Mouse (Mus musculus) yolk sac, embryonic 10.5 days (tissue): Measurements from ENCODE around the gene Usf3.

Source experiments
- DNase-seq: peaks from one replicate; pipeline ENCODE4 v3.0.0-alpha.2; 2017; ENCODE audit warnings: low spot score

Gene Usf3

DNA sequence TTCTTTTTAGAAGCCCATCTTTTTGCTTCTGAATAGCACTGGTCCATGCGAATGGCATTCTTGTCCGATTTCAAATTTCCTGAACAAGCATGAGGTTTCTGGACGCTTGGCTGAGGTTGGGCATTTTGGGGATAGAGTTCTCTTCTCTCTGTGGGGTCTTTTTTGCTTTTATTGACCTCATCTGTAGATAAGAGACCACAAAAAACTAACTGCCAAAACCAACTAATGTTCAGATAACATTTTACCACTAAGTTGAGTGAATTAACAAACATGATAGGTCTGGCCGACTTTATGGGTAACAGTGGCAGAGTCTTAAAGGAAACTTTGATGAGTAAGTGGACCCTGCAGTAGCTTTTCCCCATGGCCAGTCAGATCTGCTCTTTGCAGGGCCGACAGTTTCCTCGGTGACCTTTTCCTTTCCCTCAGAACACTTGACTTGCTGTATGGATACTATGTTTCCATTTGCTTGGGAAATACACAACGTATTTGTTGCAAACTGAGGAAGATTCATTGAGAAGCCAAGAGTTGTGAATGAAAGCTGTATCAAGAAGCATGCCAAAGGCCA, 1.0 kb downstream of the Usf3 start:
- DNase-seq: peak; percentile 17

DNA sequence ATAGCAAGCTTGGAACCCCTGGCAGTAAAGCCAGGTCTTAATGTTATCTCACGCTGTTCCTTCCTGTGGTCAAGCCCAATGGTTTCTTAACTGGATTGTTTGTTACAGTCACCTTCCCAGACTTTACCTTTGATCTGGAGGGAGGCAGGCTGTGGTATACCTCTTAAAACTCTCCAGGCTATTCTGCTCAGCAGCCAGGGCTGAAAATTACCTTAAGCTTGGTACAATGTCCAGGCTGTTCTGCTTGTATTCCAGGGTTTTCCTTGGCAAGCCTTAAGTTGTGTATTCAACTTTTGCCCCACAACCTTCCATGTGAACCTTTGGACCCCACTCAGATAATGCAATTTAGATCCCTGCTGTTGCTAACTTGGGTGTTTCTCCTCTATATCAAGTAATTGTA, 2.0 kb downstream of the Usf3 start:
- peak; percentile 37 for DNase-seq

DNA sequence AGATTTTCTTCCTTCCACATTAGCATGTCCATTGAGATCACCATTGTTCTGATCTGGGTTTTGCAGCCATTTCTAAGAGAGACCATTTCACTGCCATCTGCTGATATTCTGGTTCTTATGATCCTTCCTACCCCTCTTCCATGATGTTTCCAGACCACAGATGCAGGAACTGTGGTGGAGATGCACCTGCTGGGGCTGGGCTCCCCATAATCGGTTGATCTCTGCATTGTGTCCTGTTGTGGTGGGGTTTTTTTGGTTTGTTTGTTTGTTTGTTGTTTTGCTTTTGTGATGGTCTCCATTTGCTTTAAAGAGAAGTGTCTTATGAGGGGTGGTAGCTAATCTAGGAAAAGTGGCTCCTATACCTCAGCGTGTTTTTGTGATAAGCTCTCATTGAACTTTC, 3.5 kb downstream of the Usf3 start:
- DNase-seq: no peak

DNA sequence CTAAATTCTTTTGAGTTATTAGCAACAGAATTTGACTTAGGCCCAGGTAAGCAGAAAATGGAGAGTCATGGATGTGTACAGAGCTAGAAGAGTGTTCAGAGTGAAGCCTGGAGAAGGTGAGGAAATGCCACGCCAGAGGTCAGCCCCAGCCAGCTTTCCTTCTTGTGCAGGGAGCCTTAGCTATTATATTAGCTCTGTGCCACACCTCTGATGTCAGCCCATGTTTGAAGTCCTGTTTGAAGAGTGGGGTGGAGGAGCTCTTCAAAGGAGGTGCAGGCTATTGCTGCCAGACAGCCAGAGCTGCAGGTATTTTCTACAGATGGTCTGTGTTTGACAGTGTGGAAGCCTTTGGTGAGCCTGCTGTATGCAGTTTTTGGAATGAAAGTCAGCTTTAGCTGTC, 5.5 kb downstream of the Usf3 start:
- DNase-seq: no peak

DNA sequence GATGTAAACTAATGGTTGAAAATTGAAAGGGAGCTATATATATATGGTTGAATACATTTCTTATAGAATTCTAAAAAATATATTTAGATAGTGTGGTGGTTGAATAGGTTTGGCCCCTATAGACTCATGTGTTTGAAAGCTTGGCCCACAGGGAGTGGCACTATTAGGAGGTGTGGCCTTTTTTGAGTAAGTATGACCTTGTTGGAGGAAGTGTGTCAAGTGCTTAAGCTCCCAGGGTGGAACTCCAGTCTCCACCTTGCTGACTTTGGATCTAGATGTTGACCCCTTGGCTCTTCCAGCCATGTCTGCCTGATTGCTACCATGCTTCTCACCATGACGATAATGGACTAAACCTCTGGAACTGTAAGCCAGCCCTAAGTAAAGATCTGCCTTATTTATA, 9.6 kb downstream of the Usf3 start:
- no peak for DNase-seq

DNA sequence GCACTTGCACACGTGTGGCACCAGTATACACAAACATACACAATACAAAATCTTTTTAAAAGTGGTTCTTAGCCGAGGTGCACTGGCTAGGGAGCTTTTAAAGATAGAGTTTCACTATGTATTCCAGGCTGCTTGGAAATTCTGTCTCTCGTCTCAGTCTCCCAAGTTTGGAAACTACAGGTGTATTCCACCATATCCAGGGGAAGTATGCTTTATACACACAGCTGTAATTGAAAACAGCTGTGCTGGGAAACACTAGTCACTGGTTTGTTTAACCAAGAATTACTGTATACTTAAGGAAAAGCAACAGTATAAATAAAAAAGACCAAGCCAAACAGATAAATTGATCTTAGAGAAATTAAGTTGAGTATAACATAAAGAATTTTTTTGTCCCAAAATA, 11.7 kb downstream of the Usf3 start:
- DNase-seq: no peak

DNA sequence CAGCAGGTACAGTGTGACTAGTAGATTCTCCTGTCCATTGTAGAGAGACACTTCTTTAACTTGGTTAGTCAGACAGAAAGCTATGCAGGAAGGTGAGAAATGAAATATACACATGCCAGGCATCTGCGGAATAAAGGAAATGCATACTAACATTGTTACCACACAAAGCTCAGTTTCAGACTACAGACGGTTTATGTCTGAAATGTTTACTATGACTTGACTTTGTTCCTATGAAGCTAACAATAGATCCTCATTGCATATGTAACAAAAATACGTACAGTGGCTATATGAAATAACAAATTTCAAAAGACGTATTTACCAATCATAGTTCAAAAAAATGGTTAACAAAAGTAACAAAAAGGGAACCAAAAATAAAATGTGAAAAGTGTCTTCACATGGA, 14.1 kb downstream of the Usf3 start:
- no peak for DNase-seq

DNA sequence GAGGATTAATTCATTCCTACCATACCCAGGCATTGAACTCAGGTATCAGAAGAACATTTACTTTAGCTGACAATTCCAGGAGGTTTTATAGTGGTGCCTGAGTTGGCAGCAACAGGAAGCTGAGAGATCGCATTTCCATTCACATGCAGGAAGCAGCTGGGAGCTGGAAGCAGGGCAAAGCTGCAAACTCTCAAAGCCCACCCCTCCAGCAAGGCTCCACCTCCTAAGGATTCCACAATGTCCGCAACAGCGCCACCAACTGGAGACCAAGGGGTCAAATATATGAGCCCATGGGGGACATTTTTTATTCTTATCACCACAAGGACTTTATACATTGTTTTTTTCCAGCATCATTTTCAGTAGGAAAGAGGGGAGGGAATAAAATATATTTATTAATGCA, 15.7 kb downstream of the Usf3 start:
- DNase-seq: no peak

DNA sequence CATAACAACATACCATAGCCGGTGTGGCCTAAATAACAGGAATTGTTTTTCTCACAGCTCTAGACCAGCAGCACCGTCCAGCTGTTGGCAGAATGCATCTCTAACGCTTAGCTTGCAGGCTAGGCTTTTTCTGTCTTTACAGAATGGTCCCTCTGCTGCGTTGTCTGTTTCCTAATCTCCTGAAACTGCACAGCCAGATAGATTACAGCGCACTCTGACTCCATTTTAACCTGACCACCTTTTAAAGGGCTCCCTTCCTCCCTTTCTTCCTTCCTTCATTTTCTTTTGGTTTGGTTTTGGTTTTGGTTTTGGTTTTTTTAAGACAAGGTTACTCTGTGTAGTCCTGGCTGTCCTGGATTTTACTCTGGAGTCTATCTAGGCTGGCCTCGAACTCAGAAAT, 17.0 kb downstream of the Usf3 start:
- no peak for DNase-seq

DNA sequence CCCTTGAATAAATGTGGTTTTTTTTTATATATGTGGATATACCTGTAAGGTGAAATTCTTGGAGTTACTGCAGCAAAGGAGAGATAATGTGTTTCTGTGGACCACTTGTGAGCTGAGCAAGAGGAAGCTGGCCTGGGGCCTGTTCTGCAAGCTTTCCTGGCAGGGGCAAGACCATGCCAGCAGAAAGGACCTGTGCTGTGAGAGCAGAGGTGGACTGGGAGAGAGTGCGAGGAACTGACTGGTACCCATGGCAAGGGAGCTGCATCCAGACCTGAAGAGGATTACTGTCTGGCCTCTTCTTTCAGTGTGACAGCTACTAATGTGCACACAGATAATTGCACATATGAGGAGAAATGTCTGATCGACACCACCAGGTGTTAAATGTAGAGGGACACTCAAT, 17.9 kb downstream of the Usf3 start:
- no peak for DNase-seq

DNA sequence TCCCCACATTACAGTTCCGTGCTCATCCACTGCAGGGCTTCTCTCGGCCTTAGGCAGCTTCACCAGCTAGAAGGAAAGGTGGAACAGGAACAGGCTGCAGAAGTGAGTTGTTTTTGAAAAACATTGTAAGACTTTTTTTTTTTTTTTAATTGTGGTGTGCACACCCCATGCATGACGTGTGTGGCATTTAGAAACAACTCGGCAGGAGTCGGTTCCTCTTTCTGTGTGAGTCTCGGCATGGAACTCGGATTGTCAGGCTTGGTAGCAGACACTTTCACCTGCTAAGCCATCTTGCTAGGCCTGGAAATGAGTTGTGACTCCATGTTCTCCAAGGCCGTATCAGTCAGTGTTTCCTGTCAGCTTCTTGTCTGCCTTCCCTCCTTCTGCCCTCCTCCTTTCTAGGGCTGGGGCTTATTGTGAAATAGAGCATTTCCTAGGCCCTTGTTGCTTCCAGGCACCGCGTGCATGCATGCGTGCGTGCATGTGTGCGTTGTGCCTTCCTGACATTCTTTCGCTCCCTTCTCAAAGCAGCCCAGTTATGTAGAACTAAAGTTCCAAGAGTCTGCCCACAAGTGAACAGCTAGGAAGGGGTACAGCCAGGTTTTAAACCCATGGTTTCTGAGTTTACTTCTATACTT, 26.1 kb downstream of the Usf3 start:
- no peak for DNase-seq

DNA sequence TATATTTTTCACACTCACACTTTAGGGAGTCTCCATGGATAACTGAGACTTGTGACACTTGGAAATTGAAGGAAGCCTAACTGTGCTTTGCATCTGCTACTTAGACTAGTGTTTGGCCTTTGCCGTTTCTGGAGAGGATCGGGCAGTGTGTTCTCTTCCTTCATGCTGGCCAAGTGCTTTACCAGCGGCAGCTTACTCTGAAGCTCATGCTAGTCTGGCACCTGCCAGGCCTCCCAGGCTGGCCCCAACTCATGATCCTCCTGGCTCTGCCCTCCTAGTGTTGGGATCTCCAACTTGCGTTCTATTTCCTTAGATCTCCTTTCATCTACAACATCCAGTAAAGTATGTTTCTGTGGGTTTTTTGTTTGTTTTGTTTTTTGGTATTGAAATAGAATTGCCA, 27.1 kb downstream of the Usf3 start:
- no peak for DNase-seq

DNA sequence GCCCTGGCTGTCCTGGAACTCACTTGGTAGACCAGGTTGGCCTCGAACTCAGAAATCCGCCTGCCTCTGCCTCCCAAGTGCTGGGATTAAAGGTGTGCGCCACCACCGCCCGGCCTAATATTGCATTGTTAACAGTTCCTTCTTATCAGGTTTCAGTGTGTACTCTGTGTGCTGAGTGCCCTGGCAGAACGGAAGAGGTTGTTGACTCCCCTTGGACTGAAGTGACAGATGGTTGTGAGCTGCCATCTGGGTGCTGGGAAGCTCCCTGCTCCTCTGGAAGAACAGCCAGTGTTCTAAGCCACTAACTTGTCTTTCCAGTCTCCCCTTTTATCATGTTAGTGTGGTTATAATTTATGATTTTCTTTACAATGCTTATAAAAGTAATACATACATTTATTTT, 31.3 kb downstream of the Usf3 start:
- no peak for DNase-seq

DNA sequence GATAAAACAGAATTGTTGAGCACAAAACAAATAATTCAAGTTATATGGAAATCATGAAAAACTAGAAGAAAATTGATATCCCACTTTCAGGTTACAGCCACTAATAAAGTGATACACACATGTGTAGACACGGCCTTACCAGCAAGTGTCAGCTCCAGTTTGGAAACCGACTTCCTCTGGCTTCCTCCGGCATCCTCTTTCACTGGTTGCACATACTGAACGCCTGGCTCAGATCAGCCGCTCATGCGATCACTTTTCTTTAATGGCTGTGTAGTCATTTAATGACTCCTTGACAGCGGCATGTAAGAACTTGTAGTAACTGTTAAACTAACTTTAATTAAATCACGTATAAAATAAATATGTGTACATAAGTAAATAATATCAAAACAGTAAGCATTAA, 32.9 kb downstream of the Usf3 start:
- no peak for DNase-seq

DNA sequence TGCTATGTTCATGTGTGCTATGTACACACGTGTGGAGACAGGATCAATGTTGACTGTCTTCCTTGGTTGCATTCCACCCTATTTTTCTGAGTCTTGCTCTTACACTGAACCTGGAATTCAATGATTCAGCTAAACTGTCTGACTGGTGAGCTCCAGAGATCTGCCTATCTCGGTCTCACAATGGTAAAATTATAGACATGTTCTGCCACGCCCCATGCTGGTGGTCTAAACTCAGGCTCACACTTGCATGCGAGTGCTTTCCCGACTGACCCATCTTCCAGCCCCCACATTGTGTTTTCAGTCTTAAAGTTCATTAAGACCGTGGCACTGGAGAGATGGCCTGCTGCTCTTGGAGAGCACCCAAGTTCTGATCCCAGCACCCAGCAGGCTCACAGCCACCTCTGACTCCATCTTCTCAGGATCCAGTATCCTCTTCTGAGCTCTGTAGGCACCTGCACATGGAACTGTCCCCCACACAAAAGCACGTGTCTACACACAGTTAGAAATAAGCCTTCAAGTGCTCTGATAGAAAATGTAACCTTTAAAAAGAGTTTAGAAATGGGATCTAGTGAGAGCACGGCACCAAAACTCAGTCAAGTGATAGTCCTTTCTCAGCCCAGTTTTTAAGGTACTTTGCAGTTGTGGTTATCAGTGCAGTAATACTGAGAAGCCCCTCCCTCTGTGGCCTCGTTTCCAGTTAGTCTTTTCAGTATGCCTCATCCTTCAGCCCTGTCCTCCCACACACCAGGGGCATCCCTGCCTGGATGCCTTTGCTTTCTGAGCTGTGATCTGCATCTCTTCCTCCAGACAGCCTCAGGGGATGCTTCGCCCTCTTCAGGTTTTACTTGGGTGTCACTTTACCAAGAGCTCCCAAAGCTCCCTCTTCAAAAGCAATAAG, 37.4 kb downstream of the Usf3 start:
- DNase-seq: no peak

DNA sequence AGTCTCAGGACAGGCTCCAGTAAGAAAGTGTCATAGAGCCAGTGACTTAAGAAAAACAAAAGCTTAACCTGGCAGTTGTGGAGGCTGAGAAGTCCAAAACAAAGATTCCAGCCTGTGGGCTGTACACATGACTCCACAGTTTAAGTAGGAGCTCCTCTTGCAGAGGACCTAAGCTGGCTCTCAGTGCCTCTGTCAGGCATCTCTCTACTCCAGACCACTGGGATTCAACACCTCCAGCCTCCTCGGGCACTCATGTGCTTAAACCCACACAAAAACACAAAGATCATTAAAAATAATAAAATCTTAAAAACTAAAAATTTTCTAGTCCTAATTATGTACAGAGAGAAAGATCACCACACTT, 38.0 kb downstream of the Usf3 start:
- no peak for DNase-seq

DNA sequence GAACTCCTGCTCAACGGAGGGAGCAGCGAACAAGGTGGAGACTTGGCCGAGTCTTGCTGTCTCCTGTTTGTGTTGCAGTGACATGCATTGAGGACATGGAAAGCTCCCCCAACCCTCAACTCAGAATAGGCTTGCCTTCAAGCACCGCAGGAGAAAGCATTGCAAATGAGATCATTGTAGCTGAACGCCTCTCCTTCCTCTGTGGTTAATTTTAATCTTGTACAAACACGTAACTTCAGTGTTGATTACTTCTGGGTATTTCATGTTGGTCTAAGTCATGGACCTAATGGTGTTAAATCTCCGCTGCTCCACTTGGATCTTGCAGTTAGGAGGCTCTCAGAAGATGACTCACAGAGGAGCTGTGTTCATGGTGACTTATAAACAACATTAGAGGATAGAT, 39.7 kb downstream of the Usf3 start:
- no peak for DNase-seq

DNA sequence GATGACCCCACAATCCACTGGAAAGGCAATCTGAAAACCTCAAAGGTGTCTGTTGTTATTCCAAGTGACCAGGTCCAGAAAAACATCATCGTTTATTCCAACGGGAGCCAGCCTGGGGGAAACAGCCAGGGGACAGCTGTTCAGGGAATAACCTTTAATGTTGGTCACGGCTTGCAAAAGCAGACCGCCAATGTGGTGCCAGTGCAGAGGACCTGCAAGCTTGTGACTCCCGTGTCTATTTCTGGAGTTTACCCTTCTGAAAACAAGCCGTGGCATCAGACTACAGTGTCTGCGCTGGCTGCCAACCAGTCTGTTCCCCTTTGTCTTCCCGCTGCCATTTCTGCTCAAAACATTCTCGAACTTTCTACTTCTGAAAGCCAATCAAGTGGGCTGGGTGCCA, 42.5 kb downstream of the Usf3 start:
- DNase-seq: no peak

DNA sequence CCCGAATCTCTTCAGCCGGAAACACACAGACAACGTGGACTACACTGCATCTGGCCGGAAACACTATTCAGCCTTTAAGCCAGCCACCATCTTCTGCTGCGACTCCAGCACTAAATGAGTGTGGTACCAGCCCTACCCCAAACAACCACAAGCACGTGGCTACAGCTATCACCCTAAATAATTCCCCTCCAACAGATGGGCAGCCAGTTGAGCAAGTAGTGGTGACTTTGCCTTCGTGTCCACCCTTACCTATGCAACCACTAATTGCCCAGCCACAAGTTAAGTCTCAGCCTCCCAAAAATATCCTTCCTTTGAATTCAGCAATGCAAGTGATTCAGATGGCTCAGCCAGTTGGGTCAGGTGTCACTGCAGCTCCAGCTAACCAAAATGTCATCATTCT, 43.4 kb downstream of the Usf3 start:
- no peak for DNase-seq

DNA sequence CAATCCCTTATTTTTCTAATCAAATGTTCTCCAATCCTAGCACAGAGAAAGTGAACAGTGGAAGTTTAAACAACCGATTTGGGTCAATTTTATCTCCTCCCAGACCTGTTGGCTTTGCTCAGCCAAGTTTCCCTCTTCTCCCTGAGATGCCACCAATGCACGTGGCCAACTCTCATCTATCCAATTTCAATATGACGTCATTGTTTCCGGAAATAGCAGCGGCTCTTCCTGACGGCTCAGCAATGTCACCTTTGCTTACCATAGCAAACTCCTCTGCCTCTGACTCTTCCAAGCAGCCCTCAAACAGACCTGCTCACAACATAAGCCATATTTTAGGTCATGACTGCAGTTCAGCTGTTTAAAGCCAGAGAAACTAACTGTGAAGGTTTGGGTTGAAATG, 48.4 kb downstream of the Usf3 start:
- DNase-seq: no peak

DNA sequence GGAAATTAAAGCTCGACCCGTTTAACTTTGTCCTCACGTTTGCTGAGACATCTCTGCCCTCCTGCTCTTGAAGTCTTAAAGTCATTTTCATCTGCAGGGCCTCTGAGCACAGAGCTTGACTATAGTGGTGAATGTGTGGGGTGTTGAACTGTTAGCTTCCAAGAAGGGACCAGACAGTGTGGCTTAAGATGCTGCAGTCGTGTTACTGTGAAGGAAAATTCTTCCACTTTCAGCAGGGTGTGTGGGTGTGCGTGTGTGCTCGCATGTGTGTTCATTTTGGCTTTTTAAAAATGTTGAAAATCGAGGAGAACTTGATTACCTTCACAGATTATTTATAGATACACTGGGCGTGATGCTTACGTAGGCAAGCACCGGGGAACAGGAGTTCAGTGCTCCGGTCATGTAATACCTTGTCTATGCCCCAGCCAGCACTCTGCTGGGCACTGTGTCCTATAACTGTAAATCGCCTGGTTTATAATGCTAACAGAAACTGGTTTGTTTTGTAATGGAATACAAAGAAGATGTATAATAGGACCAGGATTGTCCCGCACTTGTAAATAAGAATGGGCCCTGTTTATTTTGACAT, 53.8 kb downstream of the Usf3 start:
- no peak for DNase-seq

DNA sequence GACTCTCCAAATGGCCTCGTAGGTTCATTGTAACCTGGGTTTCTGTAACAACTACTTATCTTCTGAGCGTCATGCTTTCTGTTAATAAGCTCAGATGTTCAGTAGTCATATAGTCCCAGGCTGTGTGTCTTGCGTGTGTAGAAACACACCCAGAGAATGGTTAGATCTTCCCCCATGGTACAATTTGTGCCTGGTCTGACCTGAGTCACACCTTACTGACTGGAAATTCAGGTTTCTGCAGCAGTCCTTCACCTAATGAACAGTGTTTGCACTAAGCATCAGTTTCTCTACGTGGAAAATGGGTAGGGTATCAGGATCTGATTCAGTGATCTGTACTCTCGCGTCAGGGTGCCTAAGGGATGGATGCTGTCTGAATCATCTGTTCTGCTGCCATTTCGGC, 60.0 kb downstream of the Usf3 start:
- no peak for DNase-seq

DNA sequence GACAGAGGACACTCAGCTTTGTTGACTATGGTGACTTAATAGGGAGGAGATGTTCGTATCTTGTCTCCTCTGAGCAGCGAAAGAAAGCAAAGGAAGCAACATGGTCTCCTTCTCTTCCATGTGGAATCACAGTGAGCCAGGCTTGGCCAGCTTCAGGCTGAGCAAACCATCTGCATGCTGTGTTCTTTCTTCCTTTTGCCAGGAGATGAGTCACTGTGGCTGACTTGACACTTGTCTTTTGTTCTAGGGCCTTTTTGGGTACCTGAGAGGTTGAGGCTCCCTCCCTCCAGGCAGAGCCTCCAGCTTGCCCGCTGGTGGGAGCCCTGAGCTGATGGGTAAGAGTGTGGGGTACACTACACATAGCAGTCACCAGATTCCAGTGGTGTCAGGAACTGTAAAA, 64.8 kb downstream of the Usf3 start:
- no peak for DNase-seq
